Mouse (Mus musculus): ENCODE results near the gene Hc.

DNA sequence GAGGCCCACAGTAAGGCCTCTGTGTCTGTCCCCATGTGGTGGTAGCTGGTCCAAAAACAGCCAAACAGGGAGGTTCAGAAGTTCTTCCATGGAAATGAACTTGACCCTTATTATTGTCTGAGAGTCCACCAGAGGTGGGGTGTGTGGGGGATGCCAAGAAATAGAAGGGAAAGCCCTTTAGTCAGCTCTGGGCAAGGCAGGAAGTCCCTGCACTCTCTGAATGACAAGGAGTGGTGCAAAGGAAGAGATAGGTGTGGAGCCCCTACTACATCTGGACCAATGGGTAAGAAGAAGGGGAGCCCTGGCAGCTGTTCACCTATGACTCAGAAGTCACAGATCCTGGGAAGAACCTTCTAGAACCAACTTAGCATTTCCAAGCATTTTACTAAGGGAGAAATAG lies 106.9 kb downstream of the Hc start:
- TF ChIP-seq CTCF (IDR thresholded peaks at IDR 0.05; ENCODE audit: insufficient read depth, low read length), result no peak
- TF ChIP-seq POLR2A (IDR thresholded peaks at IDR 0.05; ENCODE audit: borderline replicate concordance, extremely low read depth, low read depth, low read length), result no peak
